Mouse (Mus musculus) B cell, adult 2 months (primary cell): Measurements from ENCODE around the gene Gnao1.
A peak's percentile ranks its signal among the peaks of the same experiment; 100 is the strongest.

Experiments
- DNase-seq, 2 experiments: peaks; one replicate each; pipeline ENCODE4 v3.0.0; 2022

Gene Gnao1

DNA sequence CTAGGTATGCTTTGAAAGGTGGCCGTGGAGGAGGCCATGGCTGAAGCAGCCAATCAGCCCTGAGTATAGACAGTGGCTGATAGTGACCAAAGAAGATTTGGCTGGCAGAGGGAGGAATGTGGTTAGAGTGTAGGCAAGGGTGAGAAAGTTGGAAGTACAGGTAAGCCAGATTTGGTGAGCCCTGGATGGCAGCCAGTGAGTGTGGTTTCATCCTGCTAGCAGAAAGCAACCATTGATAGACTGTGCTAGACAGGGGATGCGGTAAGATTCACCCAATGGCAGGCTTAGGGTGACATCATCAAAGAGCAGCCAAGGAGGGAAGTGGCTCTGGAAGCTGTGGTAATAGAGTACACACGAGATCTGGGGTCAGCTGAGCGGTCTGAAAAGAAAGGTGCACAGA, 88.8 kb downstream of the Gnao1 start:
- no peak for DNase-seq

DNA sequence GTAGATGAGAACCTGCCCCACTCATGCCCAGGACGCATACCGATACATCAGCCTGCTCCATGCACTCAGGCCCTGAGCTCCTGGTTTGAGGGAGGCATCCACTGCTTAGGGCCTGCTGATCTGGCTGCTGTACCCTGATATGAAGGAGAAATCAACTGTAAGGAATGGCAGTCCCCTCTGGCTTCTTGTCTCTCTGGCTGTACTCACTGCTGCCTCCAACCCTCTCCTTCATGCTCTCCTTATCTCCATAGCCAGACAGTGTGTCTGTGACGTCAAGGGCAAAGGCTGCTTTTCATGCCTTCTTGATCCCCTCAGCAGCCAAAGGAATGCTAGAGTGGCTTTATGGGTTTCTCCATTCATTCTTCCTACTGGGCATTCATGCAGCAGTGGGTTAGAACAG, 92.3 kb downstream of the Gnao1 start:
- no peak for DNase-seq

DNA sequence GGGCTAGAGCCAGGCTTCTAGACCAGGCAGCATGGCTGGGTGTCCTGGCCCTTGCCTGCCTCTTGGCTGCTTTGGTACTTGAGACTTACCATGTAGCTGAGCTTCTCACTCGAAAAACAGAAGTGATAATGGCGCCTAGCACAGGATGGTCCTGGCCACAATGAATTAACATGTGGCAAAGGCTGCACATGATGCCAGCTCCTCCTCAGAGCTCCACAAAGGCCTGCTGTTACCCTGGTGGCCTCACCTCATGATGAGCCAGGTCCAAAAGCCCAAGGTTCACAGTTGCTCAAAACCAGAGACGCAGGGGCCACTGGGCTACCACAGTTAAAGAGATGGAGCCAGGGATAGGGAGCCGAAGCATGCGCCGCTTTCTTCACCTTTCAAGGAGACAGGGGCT, 97.2 kb downstream of the Gnao1 start:
- DNase-seq, result no peak

DNA sequence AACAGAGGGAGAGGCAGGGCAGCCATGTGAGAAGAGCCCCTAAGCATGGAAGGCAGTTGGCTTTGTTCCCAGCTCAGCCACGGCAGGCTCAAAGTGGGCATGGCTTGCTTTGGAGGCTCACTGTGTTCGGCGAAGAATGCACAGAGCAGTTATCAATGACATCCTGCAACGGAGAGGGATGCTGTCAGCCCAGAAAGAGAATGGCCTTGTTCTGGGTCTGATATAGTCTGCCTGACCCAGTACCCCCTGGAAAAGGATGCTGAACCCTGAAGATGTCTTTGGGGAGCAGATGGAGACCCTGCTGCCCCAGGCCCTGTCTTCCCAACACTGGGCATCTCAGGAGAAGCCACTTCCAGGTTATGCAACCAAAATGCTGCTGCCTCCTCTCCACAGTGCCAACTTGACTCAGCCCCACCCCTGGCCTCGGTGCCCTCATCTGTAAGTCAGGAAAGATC, 98.2 kb downstream of the Gnao1 start:
- DNase-seq, result no peak

DNA sequence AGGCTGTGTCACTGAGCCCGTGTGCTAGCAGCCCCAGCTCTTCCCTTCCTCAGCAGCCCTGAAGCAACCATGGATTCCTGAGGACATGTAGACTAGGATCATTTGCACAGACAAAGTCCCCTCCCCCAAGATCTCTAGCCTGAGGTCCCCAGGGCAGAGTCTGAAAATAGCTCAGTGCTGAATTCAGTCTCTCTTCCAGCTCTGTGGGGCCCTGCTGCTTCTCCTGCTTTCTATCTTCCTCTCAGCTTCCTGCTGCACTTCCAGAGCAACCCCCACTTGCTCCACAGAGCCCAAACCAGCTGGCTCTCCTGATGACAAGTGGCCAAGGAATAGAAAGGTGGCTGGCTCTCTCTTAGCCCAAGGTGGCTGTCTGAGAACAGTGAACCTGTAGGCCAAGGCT, 98.8 kb downstream of the Gnao1 start:
- DNase-seq, result no peak

DNA sequence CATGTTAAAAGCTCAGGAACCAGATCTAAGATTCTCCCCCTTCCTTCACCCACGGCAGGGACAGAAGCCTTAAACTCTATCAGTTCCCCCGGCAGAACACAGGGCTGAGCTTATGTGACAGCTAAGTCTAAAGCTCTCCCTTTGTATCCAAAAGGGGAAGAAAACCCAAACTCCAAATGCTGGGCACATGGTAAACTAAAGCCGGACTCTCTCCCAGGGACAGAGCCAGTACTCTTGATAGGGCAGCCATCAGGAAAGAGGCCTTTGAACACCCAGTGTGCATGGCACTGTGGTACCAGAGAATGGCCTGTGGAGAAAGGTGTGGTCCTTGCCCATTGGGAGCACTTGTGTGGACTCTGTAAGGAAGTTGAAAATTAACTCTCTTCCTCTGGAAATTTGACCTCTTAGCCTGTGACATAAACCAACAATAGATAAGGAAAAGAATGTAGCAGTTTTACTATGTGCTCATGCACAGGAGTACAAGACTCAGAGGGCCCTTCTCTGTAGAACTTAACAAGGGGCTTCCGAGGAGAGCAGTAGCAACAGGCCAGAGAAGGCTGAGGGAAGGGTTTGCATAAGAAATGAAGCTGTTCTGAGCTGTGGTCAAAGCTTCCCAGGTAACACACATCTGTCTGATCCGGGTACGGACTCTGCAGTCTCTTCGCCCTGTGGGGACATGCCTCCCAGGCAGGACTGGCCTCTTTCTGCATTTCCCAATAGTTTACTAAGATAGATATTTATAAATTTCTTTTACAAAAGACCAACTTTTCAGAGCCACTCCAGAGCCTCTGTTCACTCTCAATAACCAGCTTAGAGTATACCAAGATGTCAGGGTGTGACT, 102.2 kb downstream of the Gnao1 start:
- no peak for DNase-seq

DNA sequence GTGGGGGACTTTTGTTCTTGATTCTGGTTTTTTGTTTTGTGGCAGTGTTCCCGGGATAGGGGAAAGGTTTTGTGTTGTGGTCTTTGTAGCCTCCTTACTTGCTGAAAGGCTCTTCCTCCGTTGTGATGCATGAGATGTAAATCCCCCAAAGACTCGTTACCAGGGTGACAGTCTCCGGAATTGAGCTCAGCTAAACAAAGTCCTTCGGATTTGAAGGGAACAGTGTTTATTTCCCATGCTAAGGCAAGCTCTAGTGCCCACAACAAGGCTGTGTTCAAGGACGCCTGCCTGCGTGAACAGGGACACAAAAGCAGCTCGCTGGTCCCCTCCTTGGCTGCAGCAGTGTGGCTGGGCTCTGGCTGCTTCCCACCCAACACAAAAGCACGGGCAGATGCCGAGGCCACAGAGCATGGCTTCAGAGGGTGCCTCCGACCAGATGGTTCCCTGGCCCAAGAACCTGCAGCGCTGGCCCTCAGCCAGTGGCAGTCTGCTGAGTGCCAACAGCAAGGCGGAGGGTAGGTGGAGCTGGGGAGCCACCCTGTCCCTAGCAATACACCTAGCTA, 108.2 kb downstream of the Gnao1 start:
- DNase-seq, result no peak

DNA sequence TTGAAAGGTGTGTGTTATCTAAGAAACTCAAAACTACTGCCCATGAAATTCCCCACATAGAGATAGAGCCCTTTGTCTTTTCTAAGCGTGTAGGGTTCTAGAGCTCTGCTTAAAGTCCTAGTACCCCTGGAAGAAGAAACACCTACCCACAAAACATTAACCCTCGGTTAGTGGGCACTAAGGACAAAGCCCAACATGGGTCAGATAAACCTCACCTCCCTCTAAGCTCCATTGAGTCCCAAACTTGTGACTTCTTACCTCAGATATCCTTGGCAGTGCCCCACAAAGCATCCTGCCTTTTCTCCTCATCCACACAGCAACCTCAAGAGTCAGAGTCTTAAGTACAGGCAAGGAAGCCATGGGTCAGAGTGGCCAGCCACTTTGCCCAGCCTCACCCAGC, 108.8 kb downstream of the Gnao1 start:
- DNase-seq, result no peak

DNA sequence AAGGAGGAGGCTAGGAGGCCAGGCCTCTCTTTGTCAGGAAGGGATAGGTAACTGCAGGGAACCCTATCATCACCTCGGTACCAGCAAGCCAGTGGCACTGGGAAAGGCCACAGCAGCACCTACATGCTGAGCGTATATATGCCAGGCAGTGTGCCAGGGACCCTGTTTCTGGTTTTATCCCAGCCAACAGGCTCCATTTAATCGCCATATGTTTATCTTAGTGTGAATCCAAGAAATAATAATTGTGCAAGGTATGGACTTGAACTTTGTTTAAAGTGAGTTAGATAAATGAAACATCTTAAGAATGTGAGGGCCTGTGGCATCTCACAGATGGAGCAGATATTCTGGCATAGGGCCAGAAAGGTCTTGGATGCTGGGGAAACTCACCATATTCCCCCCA, 109.7 kb downstream of the Gnao1 start:
- no peak for DNase-seq

DNA sequence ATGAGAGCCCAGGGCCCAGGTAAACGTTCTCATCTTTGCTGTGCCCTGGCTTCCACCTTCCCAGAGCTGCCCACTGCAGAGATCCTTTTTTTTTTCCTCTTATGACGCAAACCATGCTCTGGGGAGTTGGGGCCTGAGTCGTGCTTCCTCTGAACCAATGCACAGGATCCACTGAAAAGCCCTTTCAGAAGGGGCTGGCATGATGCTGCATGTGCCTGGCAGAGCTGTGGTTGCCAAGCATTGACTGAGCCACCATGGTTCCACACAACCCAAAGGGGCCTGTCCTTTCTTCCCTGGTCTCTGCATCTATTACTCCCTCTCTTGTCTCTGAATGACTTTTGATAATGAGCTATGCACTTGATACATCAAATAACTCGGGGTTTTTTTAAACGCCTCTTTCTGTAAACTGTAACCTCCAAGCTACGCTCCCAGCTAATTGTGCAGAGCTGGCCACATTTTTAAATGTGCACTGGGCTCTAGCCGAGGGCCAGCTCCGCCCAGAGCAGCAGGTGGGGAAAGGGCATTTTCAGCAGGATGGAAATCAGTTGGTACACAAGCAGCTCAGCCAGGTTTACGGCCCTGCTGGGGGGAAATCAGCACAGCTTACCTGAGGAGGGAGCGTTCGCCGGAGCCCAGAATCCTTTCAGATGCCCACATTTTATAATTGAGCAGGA, 110.3 kb downstream of the Gnao1 start:
- no peak for DNase-seq

DNA sequence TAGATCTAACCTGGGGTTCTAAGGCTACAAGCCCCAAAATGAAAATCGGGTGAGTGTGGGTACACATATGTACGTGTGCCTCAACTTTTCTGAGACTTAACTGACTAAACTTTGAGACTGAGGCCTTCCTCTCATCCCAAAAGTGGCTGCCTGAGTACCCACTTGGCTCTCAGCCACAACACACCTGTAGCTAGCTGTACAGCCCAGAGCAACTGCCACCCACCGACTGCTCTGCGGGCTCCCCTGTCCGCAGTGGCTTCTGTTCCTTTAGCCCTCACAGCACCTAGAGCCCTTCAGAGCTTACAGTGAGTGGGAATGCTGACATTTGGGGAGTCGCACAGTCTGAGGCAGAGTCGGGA, 110.8 kb downstream of the Gnao1 start:
- DNase-seq, result no peak

DNA sequence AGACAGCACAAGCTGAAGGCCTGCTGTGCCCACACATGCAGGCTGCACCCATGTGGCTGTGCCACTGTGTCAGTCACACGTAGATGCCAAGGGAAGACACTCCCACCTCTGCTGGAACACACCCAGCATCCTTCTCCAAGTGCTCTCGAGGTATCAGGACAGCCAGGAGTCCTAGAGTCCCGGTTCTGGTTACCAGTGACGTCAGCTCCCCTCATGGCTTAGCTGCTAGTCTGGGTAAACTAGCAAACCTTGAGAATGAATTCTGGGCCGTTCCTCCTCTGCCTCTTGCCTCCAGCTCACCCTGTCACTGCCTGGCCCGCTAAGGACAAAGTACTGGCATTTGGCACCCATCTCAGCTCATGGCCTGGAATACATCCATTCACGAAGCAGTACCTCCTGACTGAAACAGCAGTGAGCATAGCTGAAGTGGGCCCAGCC, 114.2 kb downstream of the Gnao1 start:
- DNase-seq, result no peak

DNA sequence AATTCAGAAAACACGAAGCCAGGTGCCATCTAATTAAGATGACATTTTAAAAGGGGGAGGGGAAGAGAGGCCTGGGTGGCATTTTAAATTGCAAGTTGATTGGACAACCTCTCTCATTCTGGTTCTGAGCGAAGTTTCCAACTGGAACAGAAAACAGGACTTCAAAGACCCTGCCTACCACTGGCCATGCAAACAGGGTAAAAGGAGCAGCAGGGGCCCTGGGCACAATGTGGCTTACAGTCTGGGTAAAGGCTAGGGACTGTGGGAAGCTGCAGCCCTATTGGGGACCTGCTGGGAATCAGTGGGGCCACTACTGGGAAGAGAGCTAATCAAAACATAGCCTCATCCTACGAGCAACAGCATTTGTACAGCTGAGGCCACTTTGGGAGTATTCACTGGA, 115.7 kb downstream of the Gnao1 start:
- DNase-seq, result no peak

DNA sequence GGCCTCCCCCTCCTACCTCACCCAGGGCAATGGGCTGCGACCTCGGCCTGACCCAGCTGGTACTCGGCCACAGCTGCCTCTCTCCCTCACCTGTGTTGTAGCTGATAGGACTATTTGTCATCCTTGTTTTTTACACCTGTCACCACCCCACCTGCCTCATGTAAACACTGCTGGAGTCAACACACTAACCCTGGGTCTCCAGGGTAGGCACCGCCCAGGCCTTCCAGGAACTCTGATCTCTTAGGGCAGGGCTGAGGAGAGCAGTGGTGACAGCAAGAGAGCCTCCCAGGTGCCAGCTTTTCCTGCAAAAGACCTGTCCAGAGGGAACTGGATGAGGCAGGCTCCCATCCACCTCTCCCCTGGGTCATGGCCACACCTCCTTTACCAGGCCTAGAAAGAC, 119.5 kb downstream of the Gnao1 start:
- no peak for DNase-seq

DNA sequence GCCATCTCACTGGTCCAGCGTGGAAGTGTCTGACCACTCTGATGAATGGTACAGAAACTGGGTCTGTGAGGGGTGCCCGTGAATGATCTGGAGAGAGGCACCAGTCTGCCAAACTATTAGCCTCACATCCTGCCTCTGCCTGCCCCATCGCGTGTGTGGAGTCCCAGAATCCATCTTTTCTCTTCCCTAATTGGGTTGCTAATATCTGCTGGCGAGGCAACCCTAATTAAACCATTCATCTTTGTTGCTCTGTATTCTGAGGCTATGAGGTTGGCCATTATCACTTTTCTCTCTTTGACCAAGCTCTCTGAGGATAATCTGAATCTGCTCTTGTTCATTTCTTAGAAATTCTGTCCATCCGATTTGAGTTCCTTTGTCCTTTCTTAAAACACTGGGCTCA, 121.6 kb downstream of the Gnao1 start:
- DNase-seq, result no peak

DNA sequence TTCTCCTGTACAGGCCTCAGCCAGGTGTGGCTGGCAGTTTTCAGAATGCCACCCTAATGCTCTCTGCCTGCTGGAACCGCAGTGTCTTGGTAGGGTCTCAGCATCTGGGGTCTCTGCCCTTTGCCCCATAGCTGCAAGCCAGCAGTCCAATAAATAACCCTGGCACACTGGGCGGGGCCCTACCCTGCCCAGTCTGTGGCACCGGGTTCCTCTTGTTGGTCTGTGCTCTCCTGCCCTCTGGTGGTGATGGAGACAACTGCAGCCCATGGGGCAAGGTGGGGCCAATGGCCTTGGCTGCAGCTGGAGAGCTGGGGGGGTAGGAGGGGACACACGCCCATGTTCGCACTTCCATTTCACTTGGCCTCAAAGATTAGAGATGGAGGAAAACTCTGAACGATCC, 123.1 kb downstream of the Gnao1 start:
- peak; percentile 81 to 82 for DNase-seq

DNA sequence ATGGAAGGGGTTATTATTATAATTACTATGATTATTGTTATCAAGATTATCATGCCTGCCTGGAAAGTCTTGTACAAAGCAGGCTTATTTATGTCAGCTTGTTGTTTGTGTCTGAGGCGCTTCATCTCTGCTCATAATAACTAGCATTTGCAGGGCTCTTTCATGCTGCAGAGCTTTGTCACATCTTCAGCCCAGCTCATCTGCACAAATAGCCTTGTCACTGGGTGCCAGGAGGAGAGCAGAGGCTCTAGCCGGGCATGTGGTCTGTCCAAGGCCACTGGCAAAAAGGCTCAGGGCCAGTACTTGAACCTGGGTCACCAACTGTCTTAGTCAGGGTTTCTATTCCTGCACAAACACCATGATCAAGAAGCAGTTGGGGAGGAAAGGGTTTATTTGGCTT, 123.5 kb downstream of the Gnao1 start:
- no peak for DNase-seq

DNA sequence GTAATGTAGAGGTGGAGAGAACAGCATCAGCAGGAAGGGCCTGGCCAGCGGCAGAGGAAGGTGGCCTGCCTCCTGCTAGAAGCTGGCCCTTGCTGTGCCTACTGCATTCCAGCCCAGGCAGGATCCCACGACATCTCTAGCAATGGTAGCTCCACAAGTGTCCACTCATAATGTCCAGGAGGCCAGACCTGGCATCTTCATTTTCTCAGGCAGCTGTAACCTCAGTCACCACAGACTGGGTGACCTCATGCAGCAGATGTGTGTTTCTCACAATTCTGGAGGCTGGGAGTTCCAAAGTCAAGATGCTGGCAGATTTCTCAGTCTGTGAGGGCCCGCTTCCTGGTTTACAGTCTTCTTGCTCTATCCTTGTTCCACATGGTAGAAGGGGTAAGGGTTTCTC, 128.4 kb downstream of the Gnao1 start:
- no peak for DNase-seq

DNA sequence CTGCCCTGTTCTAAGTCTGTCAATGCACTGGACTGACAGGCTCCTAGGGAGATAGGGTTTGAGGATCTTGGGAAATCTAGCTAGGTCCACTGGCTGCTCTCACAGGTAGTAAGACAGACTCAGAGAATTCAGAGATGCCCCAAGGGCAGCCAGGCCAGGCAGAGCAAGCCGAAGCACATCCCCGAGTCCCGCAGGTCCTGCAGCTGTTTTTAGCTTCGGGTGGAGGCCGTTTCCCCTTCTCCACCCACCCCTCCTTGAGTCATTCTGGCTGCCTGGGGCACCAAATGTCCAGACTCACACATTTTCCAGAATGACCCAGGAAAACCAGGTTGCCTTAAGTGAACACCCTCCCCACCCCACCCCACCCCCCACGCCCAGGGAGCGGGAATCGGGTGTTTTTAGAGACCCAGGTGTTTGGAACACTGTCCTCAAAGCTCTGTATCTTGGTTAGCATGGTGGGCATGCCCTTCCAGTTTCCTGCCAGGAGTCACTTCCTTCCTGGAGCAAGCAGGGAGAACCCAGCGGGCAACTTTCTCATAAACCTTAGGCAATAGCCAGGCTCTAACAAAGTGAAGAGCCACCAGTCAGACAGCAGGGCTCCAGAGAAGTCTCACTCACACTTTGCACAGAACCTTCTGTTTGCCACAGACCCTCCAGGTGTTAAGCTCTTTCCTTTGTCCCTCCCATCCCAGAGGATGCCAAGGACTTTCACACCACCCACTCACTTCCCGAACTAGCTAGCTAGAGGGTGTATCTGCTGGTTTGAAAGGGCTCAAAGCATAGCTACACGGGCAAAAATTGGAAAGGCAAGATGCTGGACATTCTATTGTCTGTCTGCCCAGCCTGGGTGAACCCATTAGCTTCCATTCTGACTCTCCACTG, 131.0 kb downstream of the Gnao1 start:
- DNase-seq, result no peak

DNA sequence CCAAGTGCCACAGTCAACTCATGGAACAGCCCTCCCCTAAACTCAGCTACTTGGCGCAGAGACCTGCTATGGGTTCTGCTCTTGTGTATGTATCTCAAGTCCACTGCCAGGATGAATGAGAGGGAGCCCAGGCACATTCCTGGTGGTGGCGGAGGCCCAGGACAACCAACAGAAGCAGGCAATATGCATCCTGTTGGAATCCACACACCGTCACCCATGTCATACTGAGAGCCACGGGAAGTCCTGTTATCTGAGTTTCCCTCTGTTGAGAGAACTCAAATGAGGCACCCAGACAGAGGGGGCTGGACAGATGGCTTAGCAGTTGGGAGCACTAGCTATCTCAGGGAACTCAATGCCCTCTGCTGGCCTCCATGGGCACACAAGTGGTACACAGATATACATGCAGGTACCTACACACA, 131.9 kb downstream of the Gnao1 start:
- no peak for DNase-seq

DNA sequence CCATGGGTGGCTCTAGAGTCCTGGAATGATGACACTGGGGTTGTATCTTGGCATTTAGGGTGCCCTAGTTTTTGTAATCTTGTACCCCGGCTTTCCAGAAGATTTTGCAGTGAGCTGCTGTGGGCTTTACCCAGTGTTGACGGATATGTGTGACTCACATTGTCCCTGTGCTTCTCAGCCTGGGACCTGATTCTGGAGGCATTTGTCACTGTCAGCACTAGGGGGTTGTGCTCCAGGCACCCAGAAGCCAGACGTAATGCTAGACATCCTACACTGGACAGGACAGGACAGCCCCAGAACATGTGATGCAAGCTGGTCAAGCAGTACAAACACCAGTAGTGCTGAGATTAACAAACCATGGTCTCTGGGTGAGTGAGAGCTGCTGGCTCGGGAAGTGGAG, 136.0 kb downstream of the Gnao1 start:
- no peak for DNase-seq

DNA sequence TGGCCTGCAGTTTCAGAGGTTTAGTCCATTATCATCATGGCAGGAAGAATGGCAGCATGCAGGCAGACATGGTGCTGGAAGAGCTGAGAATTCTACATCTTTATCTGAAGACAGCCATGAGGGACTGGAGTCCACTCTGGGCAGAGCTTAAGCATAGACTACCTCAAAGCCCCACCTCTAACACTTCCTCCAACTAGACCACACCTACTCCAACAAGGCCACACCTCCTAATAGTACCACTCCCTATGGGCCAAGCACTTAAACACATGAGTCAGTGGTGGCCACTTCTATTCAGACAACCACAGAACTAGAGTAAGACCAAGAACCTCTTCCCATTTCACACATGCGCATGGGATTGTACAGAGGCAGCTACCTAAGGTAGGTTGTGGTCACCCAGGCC, 136.6 kb downstream of the Gnao1 start:
- DNase-seq, result no peak

DNA sequence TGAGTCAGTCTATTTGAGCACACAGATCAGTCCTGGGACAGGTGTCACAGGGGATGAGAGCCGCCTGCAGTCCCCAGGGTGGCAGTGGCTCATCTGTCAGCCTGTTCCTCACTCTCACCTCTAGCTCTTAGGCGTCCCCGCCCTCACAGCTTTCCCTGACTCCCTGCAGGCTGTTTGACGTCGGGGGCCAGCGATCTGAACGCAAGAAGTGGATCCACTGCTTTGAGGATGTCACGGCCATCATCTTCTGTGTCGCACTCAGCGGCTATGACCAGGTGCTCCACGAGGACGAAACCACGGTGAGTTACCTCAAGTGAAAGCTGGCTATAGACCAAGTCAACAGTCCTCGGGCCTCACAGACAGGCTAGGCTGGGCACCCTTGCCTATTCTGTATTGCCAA, 140.4 kb downstream of the Gnao1 start:
- no peak for DNase-seq
